Mouse (Mus musculus) spleen, adult 2 months (tissue): ENCODE data around the gene Fam234b. TPM values are rescaled to one million over a fixed set of nuclear protein-coding genes. Genes with fewer than 3 reads are reported as not detected.

Experiments used
- DNase-seq, 2 experiments: peaks; one replicate each; pipeline versions ENCODE4 v3.0.0 to v3.0.0-alpha.2; 2012 to 2021; ENCODE audit warnings: low spot score in 2 of 2, low read depth in 1 of 2
- H3K27ac ChIP-seq: fragments of 200-500 bp; 2 replicates; pipeline ENCODE4 v1.5.1; 2012; ENCODE audit warnings: low read length, inconsistent platforms; ENCODE audit not compliant: insufficient read depth
- H3K27me3 ChIP-seq: fragments of 200-500 bp; 2 replicates; pipeline ENCODE4 v1.6.1; 2012; ENCODE audit warnings: mild to moderate bottlenecking, moderate library complexity, low read length, inconsistent platforms; ENCODE audit not compliant: control insufficient read depth, insufficient read depth
- H3K36me3 ChIP-seq: fragments of 200-500 bp; 2 replicates; pipeline ENCODE4 v1.6.1; 2012; ENCODE audit warnings: mild to moderate bottlenecking, low read length, inconsistent platforms; ENCODE audit not compliant: control insufficient read depth, insufficient read depth
- H3K4me1 ChIP-seq: fragments of 200-500 bp; 2 replicates; pipeline ENCODE4 v1.6.1; 2011; ENCODE audit warnings: inconsistent platforms; ENCODE audit not compliant: control insufficient read depth, insufficient read depth, insufficient read length
- H3K4me3 ChIP-seq: fragments of 200-500 bp; 2 replicates; pipeline ENCODE4 v1.5.1; 2011; ENCODE audit warnings: mild to moderate bottlenecking, inconsistent platforms; ENCODE audit not compliant: insufficient read depth, insufficient read length; ENCODE audit errors: extremely low read depth
- CTCF ChIP-seq: fragments of 200-500 bp; IDR thresholded peaks from 2 replicates; pipeline ENCODE4 v1.5.1; 2011; ENCODE audit warnings: mild to moderate bottlenecking, inconsistent platforms; ENCODE audit not compliant: insufficient read depth, insufficient read length, insufficient replicate concordance; ENCODE audit errors: extremely low read depth
- POLR2A ChIP-seq: fragments of 200-500 bp; IDR thresholded peaks from 2 replicates; pipeline ENCODE4 v1.6.1; 2011; ENCODE audit warnings: low read depth, low read length, inconsistent platforms
- WGBS: fragments of 180-500 bp; shearing (Covaris S2); methylation state at CpG from one replicate; pipeline ENCODE4 v1.1.7; 2018; 5-methylcytosine and 5-hydroxymethylcytosine counted together
- polyA plus RNA-seq: library from polyadenylated mRNA; depleted of rRNA; stranded (reverse); fragments of >200 nt; gene quantifications from 2 replicates; pipeline ENCODE4 v1.2.3, GENCODE M21; 2012

Fam234b gene
- polyA plus RNA-seq, 1 experiment: 16.3 TPM

- TF ChIP-seq CTCF (no peak), POLR2A (no peak)
- no peak overlapping the region for H3K27ac ChIP-seq
- H3K4me3 ChIP-seq: no peak overlapping the region
- no peaks in the 10 kb centered on the region for H3K27me3 ChIP-seq
- H3K4me1 ChIP-seq: peaks cover 11% of the 10 kb centered on the region
- H3K36me3 ChIP-seq: no peaks in the 10 kb centered on the region; the same call in 1 of the 2 replicates
- DNase-seq: no peak
- WGBS: 89% methylated on average over 12 of the region's 12 CpGs
These were observed 34.8 kb downstream of the Fam234b start for GRCm38 (mm10) chr6:135232443-135233182.

GRCm38 (mm10) chr6:135235742-135236141 lies 38.0 kb downstream of the Fam234b start:
- Histone ChIP-seq H3K4me3 (no peak overlapping the region), H3K4me1 (peaks cover 5% of the 10 kb centered on the region; the same call in 1 of the 2 replicates), H3K27ac (no peak overlapping the region), H3K36me3 (no peaks in the 10 kb centered on the region; the same call in 1 of the 2 replicates), H3K27me3 (no peaks in the 10 kb centered on the region)
- DNase-seq: no peak
- TF ChIP-seq POLR2A (no peak), CTCF (no peak)
- WGBS: 64% methylated on average over 3 of the region's 3 CpGs

GRCm38 (mm10) chr6:135236576-135236975 lies 38.8 kb downstream of the Fam234b start:
- Histone ChIP-seq H3K4me1 (peaks cover 6% of the 10 kb centered on the region; the same call in 1 of the 2 replicates), H3K4me3 (no peak overlapping the region)
- 92% methylated on average over 3 of the region's 3 CpGs for WGBS

GRCm38 (mm10) chr6:135237326-135237725 lies 39.5 kb downstream of the Fam234b start:
- 11% methylated on average over 14 of the region's 14 CpGs for WGBS
- TF ChIP-seq CTCF (no peak), POLR2A (no peak)
- DNase-seq: no peak

More at GRCm38 (mm10) chr6:135236576-135236975, 38.8 kb downstream of the Fam234b start:
- DNase-seq: no peak
- no peaks in the 10 kb centered on the region; the same call in 1 of the 2 replicates for H3K36me3 ChIP-seq
- TF ChIP-seq POLR2A (no peak), CTCF (no peak)
- H3K27me3 ChIP-seq: no peaks in the 10 kb centered on the region
- H3K27ac ChIP-seq: no peak overlapping the region

GRCm38 (mm10) chr6:135238211-135238610 lies 40.4 kb downstream of the Fam234b start:
- no peaks in the 10 kb centered on the region; the same call in 1 of the 2 replicates for H3K36me3 ChIP-seq
- TF ChIP-seq CTCF (no peak), POLR2A (no peak)
- no peaks in the 10 kb centered on the region for H3K27me3 ChIP-seq
- no peak for DNase-seq
- H3K27ac ChIP-seq: no peak overlapping the region
- WGBS: 87% methylated on average over 4 of the region's 4 CpGs
- peaks cover 6% of the 10 kb centered on the region; the same call in 1 of the 2 replicates for H3K4me1 ChIP-seq
- no peak overlapping the region for H3K4me3 ChIP-seq

More at GRCm38 (mm10) chr6:135237326-135237725, 39.5 kb downstream of the Fam234b start:
- peaks cover 6% of the 10 kb centered on the region; the same call in 1 of the 2 replicates for H3K4me1 ChIP-seq
- H3K4me3 ChIP-seq: no peak overlapping the region
- no peaks in the 10 kb centered on the region for H3K27me3 ChIP-seq
- H3K36me3 ChIP-seq: no peaks in the 10 kb centered on the region; the same call in 1 of the 2 replicates
- H3K27ac ChIP-seq: no peak overlapping the region

- peaks cover 6% of the 10 kb centered on the region; the same call in 1 of the 2 replicates for H3K4me1 ChIP-seq
- 40% methylated on average over 8 of the region's 8 CpGs for WGBS
- no peak for DNase-seq
- no peak overlapping the region for H3K4me3 ChIP-seq
- no peak for TF ChIP-seq CTCF
- no peak for TF ChIP-seq POLR2A
- no peak overlapping the region for H3K27ac ChIP-seq
- no peaks in the 10 kb centered on the region for H3K36me3 ChIP-seq
- H3K27me3 ChIP-seq: no peaks in the 10 kb centered on the region
These were observed 42.6 kb downstream of the Fam234b start for GRCm38 (mm10) chr6:135240361-135240760.

GRCm38 (mm10) chr6:135245586-135245985 lies 47.8 kb downstream of the Fam234b start:
- TF ChIP-seq POLR2A (no peak), CTCF (no peak)
- Histone ChIP-seq H3K4me1 (peaks cover 3% of the 10 kb centered on the region; the same call in 1 of the 2 replicates), H3K4me3 (no peak overlapping the region), H3K27me3 (no peaks in the 10 kb centered on the region), H3K27ac (no peak overlapping the region), H3K36me3 (no peaks in the 10 kb centered on the region)
- DNase-seq: no peak
- 84% methylated on average over 8 of the region's 8 CpGs for WGBS
